Mouse (Mus musculus) thymus, postnatal 25 days (tissue): Measurements from ENCODE around the gene Pim1.
A peak's percentile ranks its signal among the peaks of the same experiment; 100 is the strongest.
"Not testable (repeated sequence)": the region's sequence is repeated elsewhere in the genome, so short reads cannot be mapped to it uniquely, and the experiment has no call there.

ENCODE experiments used
- DNase-seq: peaks from one replicate; pipeline ENCODE4 v3.0.0; 2022

Pim1 gene

GRCm38 (mm10) chr17:29496211-29497070, 5.9 kb downstream of the Pim1 start:
- no peak for DNase-seq

DNA sequence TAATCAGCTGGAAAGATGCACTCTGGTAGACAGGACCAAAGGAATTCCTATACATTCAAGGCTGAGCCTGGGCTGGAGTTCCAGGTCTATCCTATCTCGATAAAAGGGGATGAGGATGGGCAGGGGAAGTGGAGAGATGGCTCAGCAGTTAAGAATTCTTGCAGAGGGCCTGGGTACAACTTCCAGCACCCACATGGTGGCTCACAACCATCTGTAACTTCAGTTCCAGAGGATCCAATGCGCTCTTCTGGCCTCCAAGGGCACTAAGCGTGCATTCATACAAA, 6.5 kb downstream of the Pim1 start:
- no peak for DNase-seq

GRCm38 (mm10) chr17:29497481-29497880, 6.9 kb downstream of the Pim1 start:
- DNase-seq, result not testable (repeated sequence)

DNA sequence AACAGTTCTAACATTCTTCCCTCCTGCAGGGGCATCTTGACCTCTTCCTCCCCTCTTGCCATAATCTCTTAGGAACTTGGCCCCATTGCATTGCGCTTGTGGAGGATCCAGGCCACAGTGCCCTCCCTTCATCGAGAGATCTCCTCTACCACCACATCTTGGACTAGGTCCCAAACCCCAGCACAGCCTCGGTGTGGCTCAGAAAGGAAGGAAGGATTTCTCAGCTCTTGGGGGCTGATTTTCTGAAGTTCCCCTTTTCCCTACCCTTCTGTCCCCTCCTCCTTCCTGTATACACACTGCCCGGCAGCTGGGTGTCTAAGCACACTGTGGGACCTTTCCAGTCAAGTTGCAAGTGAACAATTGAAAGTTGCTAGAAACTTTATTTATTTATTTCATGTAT, 7.5 kb downstream of the Pim1 start:
- DNase-seq, result no peak

- DNase-seq, result not testable (repeated sequence)
Measured at GRCm38 (mm10) chr17:29498952-29499351, 8.4 kb downstream of the Pim1 start.

- DNase-seq, result no peak
Measured at GRCm38 (mm10) chr17:29499511-29499910, 9.0 kb downstream of the Pim1 start.

- no peak for DNase-seq
Measured at GRCm38 (mm10) chr17:29500243-29500740, 9.7 kb downstream of the Pim1 start.

DNA sequence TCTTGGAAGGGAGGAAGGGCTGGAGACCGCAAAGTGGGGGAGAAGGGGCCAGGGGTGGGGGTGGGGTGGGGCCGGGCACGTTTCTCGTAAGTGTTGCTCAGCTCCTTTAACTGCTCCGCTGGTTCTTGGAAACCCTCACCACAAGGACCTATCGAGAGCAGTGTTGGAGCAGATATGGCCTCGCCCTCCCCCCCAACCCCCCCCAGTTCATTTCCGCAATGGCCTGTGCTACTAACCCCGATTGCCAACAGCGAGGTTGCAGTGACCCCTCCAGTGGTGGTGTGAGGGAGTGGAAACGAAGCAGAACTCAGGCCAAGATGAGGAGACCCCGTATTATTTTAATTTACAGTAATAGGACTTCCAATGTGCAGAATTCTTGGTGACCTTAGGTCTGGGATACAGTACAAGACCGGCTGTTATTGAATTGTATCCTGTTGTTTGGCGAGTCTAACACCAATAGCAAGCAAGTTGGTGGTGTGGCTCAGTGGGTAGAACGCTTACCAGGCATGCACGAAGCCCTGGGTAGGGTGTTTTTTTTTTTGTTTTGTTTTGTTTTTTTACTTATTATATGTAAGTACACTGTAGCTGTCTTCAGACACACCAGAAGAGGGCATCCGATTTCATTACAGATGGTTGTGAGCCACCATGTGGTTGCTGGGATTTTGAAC, 10.4 kb downstream of the Pim1 start:
- DNase-seq, result no peak

GRCm38 (mm10) chr17:29502005-29502668, 11.6 kb downstream of the Pim1 start:
- DNase-seq, result no peak

GRCm38 (mm10) chr17:29502669-29503665, 12.4 kb downstream of the Pim1 start:
- DNase-seq, result no peak

- DNase-seq, result no peak
Measured at GRCm38 (mm10) chr17:29503700-29504099, 13.1 kb downstream of the Pim1 start.

GRCm38 (mm10) chr17:29508927-29509608, 18.5 kb downstream of the Pim1 start:
- DNase-seq, result no peak

- DNase-seq, result no peak
Measured at GRCm38 (mm10) chr17:29510691-29511090, 20.1 kb downstream of the Pim1 start.

DNA sequence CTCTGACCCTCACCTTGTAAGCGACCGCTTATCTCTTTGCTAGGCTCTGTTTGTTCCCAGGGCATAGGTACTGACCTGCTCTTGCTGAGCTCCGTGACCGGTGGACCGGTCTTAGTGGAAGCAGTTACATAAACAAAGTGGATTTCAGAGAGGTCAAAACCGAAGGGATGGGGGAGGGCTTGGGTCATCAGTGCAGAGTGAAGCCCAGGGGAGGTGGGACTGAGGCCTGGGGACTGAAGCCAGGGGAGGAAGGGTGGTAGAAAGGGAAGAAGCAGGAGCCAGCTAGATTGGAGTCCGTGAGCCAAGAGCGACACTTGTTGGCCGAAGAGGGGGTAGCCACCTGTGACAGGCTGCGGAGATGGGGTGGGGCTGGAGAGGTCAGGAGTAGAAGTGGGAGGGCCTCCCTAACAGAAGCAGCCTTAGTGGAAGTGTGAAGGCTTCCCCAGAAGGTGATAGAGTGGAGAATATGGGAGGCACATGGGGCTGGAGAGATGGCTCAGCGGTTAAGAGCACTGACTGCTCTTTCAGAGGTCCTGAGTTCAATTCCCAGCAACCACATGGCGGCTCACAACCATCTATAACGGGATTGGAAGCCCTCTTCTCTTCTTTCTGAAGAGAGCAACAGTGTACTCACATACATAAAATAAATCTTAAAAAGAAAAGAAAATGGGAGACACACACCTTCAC, 22.6 kb downstream of the Pim1 start:
- DNase-seq, result peak; percentile 76

- peak; percentile 79 for DNase-seq
Measured at GRCm38 (mm10) chr17:29514435-29514834, 23.9 kb downstream of the Pim1 start.

- not testable (repeated sequence) for DNase-seq
Measured at GRCm38 (mm10) chr17:29518665-29519064, 28.1 kb downstream of the Pim1 start.

GRCm38 (mm10) chr17:29519731-29520130, 29.2 kb downstream of the Pim1 start:
- DNase-seq, result no peak

- DNase-seq, result no peak
Measured at GRCm38 (mm10) chr17:29525613-29526012, 35.1 kb downstream of the Pim1 start.

DNA sequence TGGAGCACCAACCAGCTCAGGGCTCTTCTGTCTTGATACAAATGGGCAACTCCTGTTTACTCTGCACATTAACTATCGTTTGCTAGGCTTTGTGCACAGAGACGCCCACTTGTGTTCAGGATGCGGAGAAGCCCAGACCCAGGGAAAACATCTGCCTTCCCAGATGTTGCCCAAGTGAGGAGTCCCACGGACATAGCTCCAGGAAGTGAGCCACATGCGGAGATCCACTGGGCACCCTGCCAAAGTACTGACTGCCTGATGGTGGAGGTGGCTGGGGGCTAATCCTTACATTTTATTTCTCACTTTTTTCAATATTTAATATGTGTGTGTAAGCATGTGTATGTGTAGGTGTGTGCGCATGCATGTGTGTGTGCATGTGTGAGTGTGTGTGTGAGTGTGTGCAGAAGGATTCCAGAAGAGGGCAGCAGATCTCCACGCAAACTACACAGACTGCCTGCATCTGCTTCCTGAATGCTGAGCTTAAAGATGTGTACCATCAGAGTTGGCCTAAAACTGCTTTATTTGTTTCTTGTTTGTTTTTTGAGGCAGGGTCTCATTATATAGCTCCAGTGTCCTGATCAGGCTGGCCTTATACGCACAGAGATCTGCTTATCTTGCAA, 38.1 kb downstream of the Pim1 start:
- DNase-seq, result peak; percentile 32

DNA sequence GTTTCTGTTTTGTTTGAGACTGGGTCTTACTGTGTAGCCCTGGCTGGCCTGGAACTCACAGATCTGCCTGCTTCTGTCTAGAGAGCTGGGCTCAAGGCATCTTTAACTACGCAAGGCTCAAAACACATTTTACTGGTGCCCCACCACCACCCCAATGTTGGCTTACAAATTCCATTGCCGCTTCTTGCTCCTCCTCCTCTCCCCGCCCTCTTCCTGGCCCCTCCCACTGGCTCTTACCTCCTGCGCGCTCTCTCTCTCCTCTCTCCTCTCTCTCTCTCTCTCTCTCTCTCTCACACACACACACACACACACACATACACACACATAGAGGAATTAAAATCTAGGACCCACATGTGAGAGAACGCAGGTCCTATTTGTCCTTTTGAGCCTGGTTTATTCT, 40.0 kb downstream of the Pim1 start:
- no peak for DNase-seq

GRCm38 (mm10) chr17:29531278-29531677, 40.7 kb downstream of the Pim1 start:
- peak; percentile 40 for DNase-seq
